Mouse (Mus musculus): ENCODE results near the gene Traf1. TPM values are rescaled to one million over a fixed set of nuclear protein-coding genes. Genes with fewer than 3 reads are reported as not detected.

Traf1 gene
- total RNA-seq, 2 experiments from 2014 or later: 1.1 to 3.0 TPM

DNA sequence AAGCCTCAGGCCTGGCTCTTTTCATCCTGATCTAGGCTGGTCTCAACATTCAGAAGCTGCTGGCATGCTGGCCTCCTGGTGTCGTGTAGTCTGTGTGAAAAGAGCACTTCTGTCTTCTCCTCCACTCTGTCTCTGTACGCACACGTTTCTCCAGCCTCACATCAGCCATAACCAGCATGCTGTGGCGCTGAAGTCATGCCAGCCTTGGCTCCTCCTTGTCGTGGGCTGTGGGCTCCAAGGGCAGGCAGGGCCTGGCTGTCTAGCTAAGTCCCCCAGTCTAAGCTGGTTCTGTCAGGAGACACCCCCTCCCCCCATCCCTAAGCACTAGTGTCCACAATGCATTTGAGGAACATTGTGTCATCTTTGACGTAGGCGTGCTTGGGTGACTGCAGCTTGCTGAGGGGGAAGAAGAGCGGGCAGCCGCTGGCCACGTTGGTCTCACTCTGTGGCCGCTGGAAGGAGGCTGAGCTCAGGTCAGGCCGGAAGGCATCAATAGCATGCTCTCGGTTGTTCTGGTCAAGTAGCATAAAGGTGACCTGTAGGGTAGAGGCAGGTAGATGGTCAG lies 17.9 kb downstream of the Traf1 start:
- no peak for DNase-seq (ENCODE audit: low spot score in 2 of 2)

- DNase-seq (ENCODE audit: low spot score in 2 of 2): no peak
These were observed 20.4 kb downstream of the Traf1 start for GRCm38 (mm10) chr2:34941061-34941675.

GRCm38 (mm10) chr2:34940246-34940645 lies 21.3 kb downstream of the Traf1 start:
- DNase-seq (ENCODE audit: low spot score in 2 of 2): no peak

- no peak for DNase-seq (ENCODE audit: low spot score in 2 of 2)
These were observed 23.0 kb downstream of the Traf1 start for GRCm38 (mm10) chr2:34938269-34939208.

- no peak for DNase-seq (ENCODE audit: low spot score in 2 of 2)
These were observed 24.1 kb downstream of the Traf1 start for GRCm38 (mm10) chr2:34937460-34937859.

DNA sequence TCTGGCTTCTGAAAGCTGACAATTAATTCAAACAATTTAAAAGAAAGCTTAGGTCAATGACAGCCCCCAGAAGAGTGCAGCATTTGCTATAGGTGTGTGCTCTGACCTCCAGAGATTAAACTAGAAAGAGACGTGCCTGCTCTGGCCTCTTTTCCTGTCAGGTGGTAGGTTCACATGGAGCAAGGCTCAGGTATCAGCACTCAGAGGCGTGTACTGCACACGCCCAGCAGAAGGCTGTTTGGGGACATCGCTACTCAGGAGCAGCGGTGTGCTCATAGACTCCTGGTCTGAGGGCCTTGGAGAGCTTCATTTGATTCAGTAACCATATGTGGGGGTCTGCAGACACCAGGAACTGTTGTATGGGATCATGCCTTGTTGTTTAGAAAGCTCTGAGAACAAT lies 34.3 kb downstream of the Traf1 start:
- DNase-seq (ENCODE audit: low spot score in 2 of 2): no peak

DNA sequence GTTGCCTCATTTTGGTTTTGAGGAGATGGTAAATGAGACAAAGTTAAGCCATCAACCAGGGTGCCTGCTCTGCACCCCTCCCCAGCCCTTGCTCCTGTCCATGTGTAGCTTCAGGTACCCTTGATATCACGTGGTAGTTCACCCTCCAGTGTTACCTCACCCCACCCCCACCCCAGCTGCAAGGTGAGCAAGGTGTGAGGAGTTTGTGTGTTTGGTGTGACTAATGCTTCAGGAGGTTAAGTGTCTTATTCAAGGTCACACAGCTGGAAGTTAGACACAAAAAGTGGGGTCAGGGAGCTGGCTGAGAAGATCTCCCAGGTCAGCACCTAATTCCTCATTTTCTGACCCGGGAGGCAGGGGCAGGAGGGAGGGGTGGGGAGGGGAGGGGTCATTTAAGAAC lies 38.8 kb downstream of the Traf1 start:
- no peak for DNase-seq (ENCODE audit: low spot score in 2 of 2)

DNA sequence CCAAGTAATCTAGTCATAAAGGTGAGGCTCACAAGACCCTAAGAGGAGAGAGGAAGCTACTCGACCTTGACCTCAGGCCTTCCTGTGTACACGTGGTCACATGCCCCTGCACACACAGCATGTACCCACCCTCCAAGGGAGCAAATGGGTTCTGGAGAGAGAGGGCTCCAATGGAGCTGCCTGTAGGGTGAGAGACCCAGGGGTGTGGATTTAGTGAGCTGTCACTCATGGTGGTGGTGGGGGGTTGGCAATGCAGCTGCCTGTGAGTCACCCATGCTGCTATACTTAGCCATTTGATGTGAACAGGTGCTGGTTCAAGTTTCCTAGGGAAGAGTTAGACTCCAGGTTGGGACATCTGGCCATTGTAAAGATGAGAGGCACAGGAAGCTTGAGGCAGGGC lies 41.4 kb downstream of the Traf1 start:
- DNase-seq (ENCODE audit: low spot score in 2 of 2): no peak

DNA sequence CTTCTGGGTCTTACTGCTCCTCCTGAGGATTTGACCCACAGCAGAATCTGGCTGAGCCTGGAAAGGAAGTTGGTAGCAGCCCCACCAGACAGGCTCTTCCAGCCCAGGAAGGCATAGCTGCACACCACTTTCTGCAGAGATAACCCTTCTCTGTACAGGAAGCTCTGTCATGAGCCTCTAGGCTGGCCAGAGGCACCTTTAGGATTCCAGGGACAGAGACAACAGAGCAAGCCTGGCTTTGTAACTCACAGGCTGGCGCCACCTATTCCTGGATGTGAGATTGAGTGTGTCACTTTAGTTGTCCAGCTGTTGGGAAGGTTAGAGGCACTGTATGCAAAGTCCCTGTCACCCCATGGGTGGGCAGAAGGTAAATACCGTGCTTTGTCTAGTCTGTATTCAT lies 46.5 kb downstream of the Traf1 start:
- no peak for DNase-seq (ENCODE audit: low spot score in 2 of 2)

- no peak for DNase-seq (ENCODE audit: low spot score in 2 of 2)
These were observed 46.8 kb downstream of the Traf1 start for GRCm38 (mm10) chr2:34914823-34915082.

GRCm38 (mm10) chr2:34914069-34914822 lies 47.3 kb downstream of the Traf1 start:
- DNase-seq (ENCODE audit: low spot score in 2 of 2): peak in 1 of 2 experiments; percentile 18

DNA sequence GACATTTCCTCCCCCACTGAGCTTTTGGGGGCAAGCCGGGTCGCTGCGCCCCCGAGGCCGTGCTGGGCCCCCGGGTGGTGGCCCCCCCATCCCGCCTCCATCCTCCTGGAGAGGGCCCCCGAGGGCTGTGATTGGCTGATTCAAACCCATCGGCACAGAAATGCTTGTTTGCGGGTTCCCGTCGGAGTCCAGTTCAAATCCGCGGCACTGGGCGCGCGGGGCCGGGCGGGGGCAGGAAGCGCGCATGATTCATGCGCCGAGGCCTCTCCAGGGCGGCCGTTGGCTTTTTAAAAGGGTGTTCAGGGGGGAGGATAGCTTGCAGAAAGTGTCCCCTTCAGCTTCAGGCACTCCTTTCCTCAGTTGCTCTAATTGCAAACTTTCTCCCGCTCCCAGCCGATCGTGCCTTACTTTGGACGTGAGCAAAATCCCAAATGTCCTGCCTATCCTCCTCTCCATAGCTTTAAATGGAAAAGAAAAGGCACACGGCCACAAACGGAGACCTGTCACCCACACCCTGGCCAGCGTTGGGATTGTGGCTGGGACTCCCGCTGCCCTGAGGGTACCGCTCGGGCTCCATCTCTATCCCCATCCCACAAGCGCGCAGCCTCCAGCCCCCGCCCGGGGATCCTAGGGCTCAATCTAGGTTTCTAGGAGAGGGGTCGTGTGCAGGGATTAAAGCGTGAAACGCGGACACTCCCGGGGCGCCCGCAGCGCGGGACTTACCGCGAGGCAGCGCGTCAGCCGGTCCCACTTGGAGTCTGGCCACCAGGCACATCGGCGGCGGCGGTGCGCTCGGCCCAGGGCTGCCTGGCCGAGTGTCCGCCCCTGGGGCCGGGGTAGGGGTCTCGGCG lies 48.1 kb downstream of the Traf1 start, which contains the start of gene Phf19:
Gene Phf19, minus strand, starts transcription at position 809 of the 851 bp plus-strand sequence.
- DNase-seq (ENCODE audit: low spot score in 2 of 2): no peak

DNA sequence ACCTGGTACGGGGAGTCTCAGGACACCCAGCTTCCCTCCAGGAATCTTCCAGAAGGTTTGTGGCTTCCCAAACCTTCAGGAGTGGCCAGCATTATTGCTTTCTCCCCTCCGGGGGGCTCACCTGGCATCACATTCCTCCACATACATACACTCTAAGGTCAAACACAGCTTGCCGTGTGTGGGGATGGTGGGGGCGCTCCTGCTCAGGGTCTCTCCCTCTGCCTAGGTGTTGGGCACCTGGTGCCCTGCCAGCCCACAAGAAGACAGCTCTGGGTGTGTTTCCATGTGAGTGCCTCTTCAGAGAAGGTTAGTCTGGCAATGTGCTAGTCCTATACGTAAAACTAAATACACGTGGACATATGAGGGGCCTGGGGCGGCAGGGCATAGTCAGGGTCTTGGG lies 49.0 kb downstream of the Traf1 start:
- DNase-seq (ENCODE audit: low spot score in 2 of 2): no peak

GRCm38 (mm10) chr2:34911871-34912270 lies 49.7 kb downstream of the Traf1 start:
- DNase-seq (ENCODE audit: low spot score in 2 of 2): no peak

GRCm38 (mm10) chr2:34909719-34910118 lies 51.9 kb downstream of the Traf1 start:
- DNase-seq (ENCODE audit: low spot score in 2 of 2): no peak

DNA sequence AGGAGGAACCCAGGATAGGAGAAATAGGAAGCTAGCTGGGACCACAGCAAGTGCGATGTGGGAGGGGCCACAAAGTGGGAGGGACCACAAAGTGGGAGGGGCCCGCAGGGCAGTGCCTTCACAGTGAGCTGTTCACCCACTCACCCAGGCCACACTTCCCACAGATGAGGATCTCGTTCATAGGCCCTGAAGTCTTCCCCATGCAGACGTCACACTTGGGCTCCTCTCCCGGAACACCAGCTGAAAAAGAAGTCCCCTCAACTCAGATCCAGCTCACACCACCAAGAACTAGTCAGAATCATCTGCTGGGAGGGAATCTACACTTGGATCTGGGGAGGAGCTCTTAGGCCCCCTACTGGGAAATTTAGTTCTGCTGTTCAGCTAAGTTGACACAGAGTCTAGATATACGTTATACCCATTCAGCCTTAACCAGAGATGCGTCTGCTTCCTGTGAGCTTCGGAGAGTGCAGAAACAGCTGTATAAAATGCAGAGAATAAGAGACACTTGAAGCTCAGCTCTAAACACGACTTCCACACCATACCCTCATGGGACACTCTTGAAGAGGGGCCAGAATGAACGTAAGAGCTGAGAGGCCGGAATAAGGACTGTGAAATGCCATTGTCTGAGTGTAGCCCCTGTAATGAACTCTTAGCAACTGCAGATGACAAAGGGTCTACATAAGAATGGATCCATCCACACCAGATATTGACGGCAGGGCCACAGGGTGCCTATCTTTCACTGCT lies 54.5 kb downstream of the Traf1 start:
- peak in 1 of 2 experiments; percentile 27 for DNase-seq (ENCODE audit: low spot score in 2 of 2)

- no peak for DNase-seq (ENCODE audit: low spot score in 2 of 2)
These were observed 55.1 kb downstream of the Traf1 start for GRCm38 (mm10) chr2:34906426-34906825.

DNA sequence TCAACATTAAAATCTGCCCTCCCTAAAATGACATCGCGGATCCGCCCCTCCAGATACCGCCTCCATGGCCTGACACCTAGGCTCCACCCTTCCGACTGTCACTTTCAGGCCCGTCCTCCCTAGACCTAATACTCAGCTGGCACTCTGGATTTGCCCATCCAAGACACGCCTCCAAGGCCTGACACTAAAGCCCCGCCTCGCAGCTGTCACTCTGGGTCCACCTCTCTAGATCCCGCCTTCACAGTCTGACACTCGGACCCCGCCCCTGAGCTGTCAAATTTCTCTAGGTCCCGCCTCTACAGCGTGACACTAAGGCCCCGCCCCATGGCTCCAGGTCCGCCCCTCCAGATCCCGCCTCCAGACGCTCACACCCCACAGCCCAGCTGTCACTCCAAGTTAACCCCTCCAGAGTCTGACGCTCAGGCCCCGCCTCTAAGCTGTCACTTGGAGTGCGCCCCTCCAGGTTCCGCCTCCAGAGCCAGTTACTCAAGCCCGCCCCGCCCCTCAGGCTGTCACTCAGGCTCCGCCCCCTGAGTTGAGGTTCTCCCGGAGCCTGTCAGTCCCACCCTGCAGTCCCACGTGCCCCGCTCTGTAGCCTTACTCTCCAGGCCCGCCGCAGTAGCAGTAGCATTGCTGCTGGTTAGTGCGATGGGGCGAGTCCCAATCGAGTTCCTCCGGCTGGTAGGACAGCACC lies 56.6 kb downstream of the Traf1 start:
- peak; percentile 97 to 99 for DNase-seq (ENCODE audit: low spot score in 2 of 2)

GRCm38 (mm10) chr2:34903652-34904405 lies 57.7 kb downstream of the Traf1 start:
- no peak for DNase-seq (ENCODE audit: low spot score in 2 of 2)

Data from layer of hippocampus, postnatal 14 days (tissue).